Mouse (Mus musculus): Measurements from ENCODE around the gene Elovl5. TPM values are rescaled to one million over a fixed set of nuclear protein-coding genes. Genes with fewer than 3 reads are reported as not detected.

The Elovl5 gene
- polyA plus RNA-seq, 1 experiment from 2014 or later, result 96.1 TPM

- Histone ChIP-seq H3K4me1 (ENCODE audit: control insufficient read depth, insufficient read depth, low read length) (no peaks in the 10 kb centered on the region), H3K4me3 (ENCODE audit: low read depth, low read length) (no peak overlapping the region), H3K27ac (ENCODE audit: low read depth, low read length) (no peak overlapping the region), H3K27me3 (ENCODE audit: control insufficient read depth, insufficient read depth, low read length) (no peaks in the 10 kb centered on the region), H3K4me2 (ENCODE audit: low read depth) (no peak overlapping the region), H3K9me3 (ENCODE audit: control insufficient read depth, low read length) (no peaks in the 10 kb centered on the region), H3K36me3 (ENCODE audit: control insufficient read depth, insufficient read depth, low read length) (no peaks in the 10 kb centered on the region), H3K9ac (ENCODE audit: low read length) (no peak overlapping the region)
- 82% methylated on average over 3 of the region's 3 CpGs for WGBS
- no peak for DNase-seq (ENCODE audit: low spot score)
- ATAC-seq (ENCODE audit: insufficient read depth, low FRiP score, low TSS enrichment), result no peak
Measured at GRCm38 (mm10) chr9:77954981-77955380, 37.8 kb downstream of the Elovl5 start.

DNA sequence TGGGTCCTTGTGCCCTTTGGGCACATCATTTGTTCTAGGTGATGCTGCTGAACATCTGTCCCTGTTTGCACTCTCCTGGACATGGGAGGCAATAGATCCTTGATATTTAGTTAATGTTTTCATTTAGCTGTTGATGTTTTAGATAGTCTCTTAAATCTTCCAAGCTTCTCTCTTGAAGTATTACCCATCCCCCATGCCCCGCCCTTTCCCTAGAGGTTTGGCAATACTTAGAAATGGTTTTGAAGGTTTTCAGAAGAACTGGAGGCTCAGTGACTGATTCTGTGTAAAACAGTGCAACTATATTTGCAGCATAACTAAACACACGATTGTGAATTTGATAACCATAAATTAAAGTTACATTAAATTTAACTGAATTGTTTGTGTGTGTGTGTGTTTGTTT is 38.3 kb downstream of the Elovl5 start:
- Histone ChIP-seq H3K36me3 (ENCODE audit: control insufficient read depth, insufficient read depth, low read length) (no peaks in the 10 kb centered on the region), H3K4me1 (ENCODE audit: control insufficient read depth, insufficient read depth, low read length) (no peaks in the 10 kb centered on the region), H3K4me2 (ENCODE audit: low read depth) (no peak overlapping the region), H3K9me3 (ENCODE audit: control insufficient read depth, low read length) (no peaks in the 10 kb centered on the region), H3K27me3 (ENCODE audit: control insufficient read depth, insufficient read depth, low read length) (no peaks in the 10 kb centered on the region), H3K9ac (ENCODE audit: low read length) (no peak overlapping the region), H3K27ac (ENCODE audit: low read depth, low read length) (no peak overlapping the region), H3K4me3 (ENCODE audit: low read depth, low read length) (no peak overlapping the region)
- no peak for DNase-seq (ENCODE audit: low spot score)
- ATAC-seq (ENCODE audit: insufficient read depth, low FRiP score, low TSS enrichment), result no peak
- 94% methylated on average over 2 of the region's 2 CpGs for WGBS

DNA sequence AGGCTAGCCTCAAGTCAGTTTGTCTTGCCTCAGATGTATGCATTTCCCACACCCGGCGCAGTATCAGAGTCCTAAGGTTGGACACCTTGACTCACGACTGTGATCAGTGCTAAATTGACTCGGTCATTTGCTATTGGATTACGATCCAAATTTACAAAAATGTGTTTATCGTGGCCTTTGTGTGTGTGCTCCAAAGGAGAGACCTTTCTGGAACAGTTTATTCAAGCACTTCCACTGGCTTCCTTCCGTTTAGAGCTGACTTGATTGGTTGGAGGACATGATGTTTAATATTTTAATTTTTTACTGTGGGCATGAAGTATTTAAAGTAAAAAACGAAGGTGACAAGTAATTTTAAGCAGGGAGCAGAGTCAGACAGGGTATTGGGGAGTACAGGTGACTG is 38.8 kb downstream of the Elovl5 start:
- no peak for DNase-seq (ENCODE audit: low spot score)
- Histone ChIP-seq H3K4me1 (ENCODE audit: control insufficient read depth, insufficient read depth, low read length) (no peaks in the 10 kb centered on the region), H3K27ac (ENCODE audit: low read depth, low read length) (no peak overlapping the region), H3K36me3 (ENCODE audit: control insufficient read depth, insufficient read depth, low read length) (no peaks in the 10 kb centered on the region), H3K27me3 (ENCODE audit: control insufficient read depth, insufficient read depth, low read length) (no peaks in the 10 kb centered on the region), H3K9me3 (ENCODE audit: control insufficient read depth, low read length) (no peaks in the 10 kb centered on the region), H3K4me2 (ENCODE audit: low read depth) (no peak overlapping the region), H3K9ac (ENCODE audit: low read length) (no peak overlapping the region), H3K4me3 (ENCODE audit: low read depth, low read length) (no peak overlapping the region)
- no peak for ATAC-seq (ENCODE audit: insufficient read depth, low FRiP score, low TSS enrichment)
- WGBS, result 92% methylated on average over 8 of the region's 8 CpGs

- Histone ChIP-seq H3K36me3 (ENCODE audit: control insufficient read depth, insufficient read depth, low read length) (no peaks in the 10 kb centered on the region), H3K9me3 (ENCODE audit: control insufficient read depth, low read length) (no peaks in the 10 kb centered on the region), H3K9ac (ENCODE audit: low read length) (no peak overlapping the region), H3K27me3 (ENCODE audit: control insufficient read depth, insufficient read depth, low read length) (no peaks in the 10 kb centered on the region), H3K27ac (ENCODE audit: low read depth, low read length) (no peak overlapping the region), H3K4me1 (ENCODE audit: control insufficient read depth, insufficient read depth, low read length) (no peaks in the 10 kb centered on the region), H3K4me3 (ENCODE audit: low read depth, low read length) (no peak overlapping the region), H3K4me2 (ENCODE audit: low read depth) (no peak overlapping the region)
- ATAC-seq (ENCODE audit: insufficient read depth, low FRiP score, low TSS enrichment) (no peak), DNase-seq (ENCODE audit: low spot score) (no peak)
- 89% methylated on average over 7 of the region's 7 CpGs for WGBS
Measured at GRCm38 (mm10) chr9:77958327-77958726, 41.2 kb downstream of the Elovl5 start.

DNA sequence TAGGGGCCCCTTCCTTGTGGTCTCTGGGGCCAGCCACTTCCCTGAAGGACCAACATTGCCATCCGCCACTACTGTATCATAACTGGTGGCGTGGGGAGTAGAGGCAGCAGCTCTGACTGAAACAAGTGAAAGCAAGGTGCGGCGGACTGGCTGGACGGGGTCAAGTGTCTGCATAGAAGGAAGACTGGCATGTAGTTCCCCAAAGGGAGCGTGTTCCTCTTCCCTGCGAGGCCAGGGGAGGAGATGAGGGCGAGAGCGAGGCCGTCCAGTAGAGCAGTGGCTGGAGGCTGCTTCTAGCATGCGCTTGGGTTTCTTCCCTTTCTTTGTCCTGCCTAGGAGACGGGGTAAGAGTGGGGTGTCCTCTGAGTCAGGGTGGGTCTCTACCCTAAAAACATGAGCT is 42.6 kb downstream of the Elovl5 start:
- no peak for DNase-seq (ENCODE audit: low spot score)
- Histone ChIP-seq H3K27me3 (ENCODE audit: control insufficient read depth, insufficient read depth, low read length) (no peaks in the 10 kb centered on the region), H3K9me3 (ENCODE audit: control insufficient read depth, low read length) (no peaks in the 10 kb centered on the region), H3K27ac (ENCODE audit: low read depth, low read length) (no peak overlapping the region), H3K4me3 (ENCODE audit: low read depth, low read length) (no peak overlapping the region), H3K36me3 (ENCODE audit: control insufficient read depth, insufficient read depth, low read length) (no peaks in the 10 kb centered on the region; the same call in 1 of the 2 replicates), H3K4me2 (ENCODE audit: low read depth) (no peak overlapping the region), H3K9ac (ENCODE audit: low read length) (no peak overlapping the region), H3K4me1 (ENCODE audit: control insufficient read depth, insufficient read depth, low read length) (peaks cover 3% of the 10 kb centered on the region; the same call in 1 of the 2 replicates)
- WGBS, result 96% methylated on average over 12 of the region's 12 CpGs
- ATAC-seq (ENCODE audit: insufficient read depth, low FRiP score, low TSS enrichment), result no peak

GRCm38 (mm10) chr9:77961350-77961749 is 44.2 kb downstream of the Elovl5 start:
- Histone ChIP-seq H3K4me2 (ENCODE audit: low read depth) (no peak overlapping the region), H3K4me3 (ENCODE audit: low read depth, low read length) (no peak overlapping the region), H3K9me3 (ENCODE audit: control insufficient read depth, low read length) (no peaks in the 10 kb centered on the region), H3K27ac (ENCODE audit: low read depth, low read length) (no peak overlapping the region), H3K27me3 (ENCODE audit: control insufficient read depth, insufficient read depth, low read length) (no peaks in the 10 kb centered on the region), H3K9ac (ENCODE audit: low read length) (no peak overlapping the region), H3K4me1 (ENCODE audit: control insufficient read depth, insufficient read depth, low read length) (peaks cover 3% of the 10 kb centered on the region; the same call in 1 of the 2 replicates), H3K36me3 (ENCODE audit: control insufficient read depth, insufficient read depth, low read length) (no peaks in the 10 kb centered on the region; the same call in 1 of the 2 replicates)
- DNase-seq (ENCODE audit: low spot score), result no peak
- 91% methylated on average over 6 of the region's 6 CpGs for WGBS
- ATAC-seq (ENCODE audit: insufficient read depth, low FRiP score, low TSS enrichment), result no peak

GRCm38 (mm10) chr9:77964084-77964483 is 46.9 kb downstream of the Elovl5 start:
- no peaks in the 10 kb centered on the region for H3K9me3 ChIP-seq (ENCODE audit: control insufficient read depth, low read length)
- no peak for DNase-seq (ENCODE audit: low spot score)
- H3K27ac ChIP-seq (ENCODE audit: low read depth, low read length), result peak overlapping the region; percentile 42; the same call in 1 of the 2 replicates
- H3K4me3 ChIP-seq (ENCODE audit: low read depth, low read length), result no peak overlapping the region
- no peaks in the 10 kb centered on the region for H3K27me3 ChIP-seq (ENCODE audit: control insufficient read depth, insufficient read depth, low read length)
- 39% methylated on average over 14 of the region's 14 CpGs for WGBS
- ATAC-seq (ENCODE audit: insufficient read depth, low FRiP score, low TSS enrichment), result no peak
- H3K36me3 ChIP-seq (ENCODE audit: control insufficient read depth, insufficient read depth, low read length), result no peaks in the 10 kb centered on the region; the same call in 1 of the 2 replicates
- H3K4me1 ChIP-seq (ENCODE audit: control insufficient read depth, insufficient read depth, low read length), result peaks cover 3% of the 10 kb centered on the region; the same call in 1 of the 2 replicates
- no peak overlapping the region for H3K4me2 ChIP-seq (ENCODE audit: low read depth)
- H3K9ac ChIP-seq (ENCODE audit: low read length), result 0 out of 2 replicates have a peak overlapping the region, but pooled peaks have one; percentile 6

GRCm38 (mm10) chr9:77965287-77965686 is 48.1 kb downstream of the Elovl5 start:
- H3K9ac ChIP-seq (ENCODE audit: low read length), result no peak overlapping the region
- no peaks in the 10 kb centered on the region for H3K27me3 ChIP-seq (ENCODE audit: control insufficient read depth, insufficient read depth, low read length)
- H3K27ac ChIP-seq (ENCODE audit: low read depth, low read length), result no peak overlapping the region
- H3K9me3 ChIP-seq (ENCODE audit: control insufficient read depth, low read length), result no peaks in the 10 kb centered on the region
- peaks cover 3% of the 10 kb centered on the region; the same call in 1 of the 2 replicates for H3K4me1 ChIP-seq (ENCODE audit: control insufficient read depth, insufficient read depth, low read length)
- ATAC-seq (ENCODE audit: insufficient read depth, low FRiP score, low TSS enrichment) (no peak), DNase-seq (ENCODE audit: low spot score) (no peak)
- WGBS, result 88% methylated on average over 5 of the region's 5 CpGs
- H3K4me3 ChIP-seq (ENCODE audit: low read depth, low read length), result no peak overlapping the region
- no peak overlapping the region for H3K4me2 ChIP-seq (ENCODE audit: low read depth)
- H3K36me3 ChIP-seq (ENCODE audit: control insufficient read depth, insufficient read depth, low read length), result no peaks in the 10 kb centered on the region; the same call in 1 of the 2 replicates

GRCm38 (mm10) chr9:77965768-77966552 is 48.8 kb downstream of the Elovl5 start:
- Histone ChIP-seq H3K9me3 (ENCODE audit: control insufficient read depth, low read length) (no peaks in the 10 kb centered on the region), H3K36me3 (ENCODE audit: control insufficient read depth, insufficient read depth, low read length) (no peaks in the 10 kb centered on the region; the same call in 1 of the 2 replicates), H3K9ac (ENCODE audit: low read length) (no peak overlapping the region), H3K27ac (ENCODE audit: low read depth, low read length) (no peak overlapping the region), H3K4me1 (ENCODE audit: control insufficient read depth, insufficient read depth, low read length) (peaks cover 3% of the 10 kb centered on the region; the same call in 1 of the 2 replicates), H3K4me3 (ENCODE audit: low read depth, low read length) (no peak overlapping the region), H3K27me3 (ENCODE audit: control insufficient read depth, insufficient read depth, low read length) (no peaks in the 10 kb centered on the region), H3K4me2 (ENCODE audit: low read depth) (no peak overlapping the region)
- DNase-seq (ENCODE audit: low spot score) (no peak), ATAC-seq (ENCODE audit: insufficient read depth, low FRiP score, low TSS enrichment) (no peak)
- 95% methylated on average over 6 of the region's 6 CpGs for WGBS

Measured in neural tube, embryonic 11.5 days (tissue).